Mouse (Mus musculus) liver, postnatal 0 days (tissue): Measurements from ENCODE around the gene Inpp4a.

Experiments used
- CTCF ChIP-seq: sonication (generic); IDR thresholded peaks from 2 replicates; pipeline ENCODE4 v1.5.1; 2016; ENCODE audit warnings: antibody characterized with exemption, low read depth
- EP300 ChIP-seq: IDR thresholded peaks from 2 replicates; pipeline ENCODE4 v1.6.1; 2016; ENCODE audit warnings: antibody characterized with exemption, low read depth, mild to moderate bottlenecking

DNA sequence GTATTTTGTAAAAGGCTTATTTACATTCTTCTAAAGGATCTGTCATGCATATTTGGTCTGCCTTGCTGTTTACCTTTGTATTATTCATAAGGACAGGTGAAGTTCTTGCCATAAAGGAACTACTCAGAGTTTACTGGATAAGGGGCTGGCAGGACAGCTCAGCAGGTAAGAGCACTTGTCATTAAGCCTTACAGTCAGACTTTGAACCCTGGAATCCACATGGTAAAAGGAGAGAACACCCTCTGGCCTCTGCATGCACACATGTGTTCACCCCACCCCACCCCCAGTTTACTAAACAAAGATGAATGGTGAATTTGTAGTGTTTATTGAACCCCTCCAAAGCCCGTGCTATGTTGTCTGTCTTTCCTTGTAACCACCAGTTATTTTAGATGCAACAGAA, 115.7 kb downstream of the Inpp4a start:
- no peak for TF ChIP-seq CTCF
- no peak for TF ChIP-seq EP300
